Mouse (Mus musculus) forebrain, postnatal 0 days (tissue): ENCODE measurements at regions not wholly inside any gene's neighbourhood (a gene's known extent, or its start where the extent isn't known, plus 50 kb on each side); places are given as distances from the start of the nearest gene placed in this dataset.

Experiments
- ATAC-seq: fragments of 200-750 bp; cut with Nextera tagmentation; 2 replicates; pipeline ENCODE4 v1.8.0; 2017; ENCODE audit warnings: mild to moderate bottlenecking, moderate library complexity
- DNase-seq: peaks from one replicate; pipeline ENCODE4 v3.0.0-alpha.2; 2015
- H3K27ac ChIP-seq: fragments of 300-500 bp; sonication (generic); 2 replicates; pipeline ENCODE4 v1.5.1; 2014; ENCODE audit warnings: low read depth, mild to moderate bottlenecking, antibody characterized with exemption, low read length, moderate library complexity, mixed read lengths
- H3K27me3 ChIP-seq: fragments of 300-500 bp; sonication (generic); 2 replicates; pipeline ENCODE4 v1.6.1; 2014; ENCODE audit warnings: mild to moderate bottlenecking, low read length, mixed read lengths; ENCODE audit not compliant: insufficient read depth
- H3K36me3 ChIP-seq: fragments of 300-500 bp; sonication (generic); 2 replicates; pipeline ENCODE4 v1.6.1; 2014; ENCODE audit warnings: mild to moderate bottlenecking, moderate library complexity; ENCODE audit not compliant: insufficient read depth
- H3K4me1 ChIP-seq: fragments of 300-500 bp; sonication (generic); 2 replicates; pipeline ENCODE4 v1.6.1; 2014; ENCODE audit warnings: antibody characterized with exemption; ENCODE audit not compliant: insufficient read depth
- H3K4me2 ChIP-seq: fragments of 300-500 bp; sonication (generic); 2 replicates; pipeline ENCODE4 v1.6.1; 2014; ENCODE audit warnings: low read depth, mild to moderate bottlenecking, moderate library complexity
- H3K4me3 ChIP-seq: fragments of 300-500 bp; sonication (generic); 2 replicates; pipeline ENCODE4 v1.5.1; 2014; ENCODE audit warnings: low read depth, low read length, mixed read lengths
- H3K9ac ChIP-seq: fragments of 300-500 bp; sonication (generic); 2 replicates; pipeline ENCODE4 v1.6.1; 2014; ENCODE audit warnings: mild to moderate bottlenecking
- H3K9me3 ChIP-seq: fragments of 300-500 bp; sonication (generic); 2 replicates; pipeline ENCODE4 v1.6.1; 2016; ENCODE audit warnings: low read length
- CTCF ChIP-seq: sonication (generic); IDR thresholded peaks from 2 replicates; pipeline ENCODE4 v1.5.1; 2016; ENCODE audit warnings: antibody characterized with exemption, control low read depth, low read depth
- WGBS: fragments of 180-500 bp; shearing (Covaris S2); extraction: QIAGEN DNeasy Blood & Tissue Kit; methylation state at CpG from one replicate; pipeline ENCODE4 v1.1.7; 2014; 5-methylcytosine and 5-hydroxymethylcytosine counted together

DNA sequence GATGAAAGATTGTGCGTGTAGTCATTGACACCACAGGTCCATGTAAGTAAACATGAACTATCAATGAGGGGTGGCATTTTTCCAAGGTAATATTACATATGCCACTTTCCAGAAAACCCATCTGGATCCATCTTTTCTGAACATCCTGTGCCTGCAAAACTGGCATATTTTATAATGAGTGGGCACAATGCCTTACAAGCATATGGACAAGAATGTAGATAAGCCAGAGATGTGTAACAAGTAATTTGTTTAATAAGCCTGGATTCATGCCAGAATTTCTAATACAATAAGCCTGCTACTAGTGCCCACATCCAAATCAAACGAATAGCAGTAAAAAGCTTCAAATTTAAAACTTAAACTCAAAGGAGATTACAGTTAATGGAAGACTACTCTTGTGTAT lies 233.8 kb upstream of the Htr2c start:
- H3K4me3 ChIP-seq: no peak overlapping the region
- no peak overlapping the region for H3K9ac ChIP-seq
- 47% methylated on average over 2 of the region's 2 CpGs for WGBS
- ATAC-seq (no peak; the same call in 1 of the 2 replicates), DNase-seq (peak; percentile 14)
- H3K4me1 ChIP-seq: no peaks in the 10 kb centered on the region
- no peak overlapping the region for H3K4me2 ChIP-seq
- no peak overlapping the region for H3K27ac ChIP-seq
- H3K9me3 ChIP-seq: no peaks in the 10 kb centered on the region
- no peaks in the 10 kb centered on the region for H3K27me3 ChIP-seq
- no peak for TF ChIP-seq CTCF
- no peaks in the 10 kb centered on the region for H3K36me3 ChIP-seq
